Mouse (Mus musculus) urinary bladder, postnatal 14 days (tissue): ENCODE data around the gene Lhfpl2.

Source experiments
- DNase-seq: peaks from one replicate; pipeline ENCODE4 v3.0.0; 2021; ENCODE audit warnings: low spot score

Lhfpl2 gene

GRCm38 (mm10) chr13:94098369-94099084 is 40.9 kb downstream of the Lhfpl2 start:
- peak; percentile 15 for DNase-seq

GRCm38 (mm10) chr13:94099087-94099486 is 41.5 kb downstream of the Lhfpl2 start:
- no peak for DNase-seq

GRCm38 (mm10) chr13:94100361-94100760 is 42.8 kb downstream of the Lhfpl2 start:
- no peak for DNase-seq

- DNase-seq = no peak
Observed at GRCm38 (mm10) chr13:94101020-94101571, 43.5 kb downstream of the Lhfpl2 start.

- DNase-seq = no peak
Observed at GRCm38 (mm10) chr13:94104866-94105475, 47.4 kb downstream of the Lhfpl2 start.

- DNase-seq = no peak
Observed at GRCm38 (mm10) chr13:94106431-94106830, 48.8 kb downstream of the Lhfpl2 start.

GRCm38 (mm10) chr13:94106983-94107382 is 49.4 kb downstream of the Lhfpl2 start:
- DNase-seq = no peak

- no peak for DNase-seq
Observed at GRCm38 (mm10) chr13:94110556-94110955, 53.0 kb downstream of the Lhfpl2 start.

GRCm38 (mm10) chr13:94115476-94115875 is 57.9 kb downstream of the Lhfpl2 start:
- peak; percentile 39 for DNase-seq

GRCm38 (mm10) chr13:94116705-94117410 is 59.3 kb downstream of the Lhfpl2 start:
- DNase-seq = no peak

GRCm38 (mm10) chr13:94117522-94117921 is 59.9 kb downstream of the Lhfpl2 start:
- DNase-seq = no peak

- DNase-seq = no peak
Observed at GRCm38 (mm10) chr13:94118091-94118490, 60.5 kb downstream of the Lhfpl2 start.

- DNase-seq = no peak
Observed at GRCm38 (mm10) chr13:94119309-94119708, 61.7 kb downstream of the Lhfpl2 start.

- DNase-seq = peak; percentile 48
Observed at GRCm38 (mm10) chr13:94122703-94123592, 65.4 kb downstream of the Lhfpl2 start.

GRCm38 (mm10) chr13:94130394-94130793 is 72.8 kb downstream of the Lhfpl2 start:
- no peak for DNase-seq

- DNase-seq = no peak
Observed at GRCm38 (mm10) chr13:94131135-94131534, 73.5 kb downstream of the Lhfpl2 start.

GRCm38 (mm10) chr13:94132187-94132995 is 74.8 kb downstream of the Lhfpl2 start:
- DNase-seq = peak; percentile 38

GRCm38 (mm10) chr13:94134646-94135045 is 77.0 kb downstream of the Lhfpl2 start:
- DNase-seq = no peak

- DNase-seq = peak; percentile 43
Observed at GRCm38 (mm10) chr13:94135180-94135579, 77.6 kb downstream of the Lhfpl2 start.

GRCm38 (mm10) chr13:94139713-94140445 is 82.3 kb downstream of the Lhfpl2 start:
- no peak for DNase-seq
